Mouse (Mus musculus): ENCODE measurements around the gene Rngtt.
"Not testable (repeated sequence)": the region's sequence is repeated elsewhere in the genome, so short reads cannot be mapped to it uniquely, and the experiment has no call there.

Gene Rngtt

GRCm38 (mm10) chr4:33441864-33442263 is 131.8 kb downstream of the Rngtt start:
- DNase-seq (ENCODE audit: low spot score in 2 of 2) = no peak

GRCm38 (mm10) chr4:33446265-33446664 is 136.2 kb downstream of the Rngtt start:
- DNase-seq (ENCODE audit: low spot score in 2 of 2) = no peak

GRCm38 (mm10) chr4:33446881-33447280 is 136.8 kb downstream of the Rngtt start:
- no peak for DNase-seq (ENCODE audit: low spot score in 2 of 2)

GRCm38 (mm10) chr4:33450356-33450755 is 140.2 kb downstream of the Rngtt start:
- not testable (repeated sequence) for DNase-seq (ENCODE audit: low spot score in 2 of 2)

- DNase-seq (ENCODE audit: low spot score in 2 of 2) = peak; percentile 23 to 37
Observed at GRCm38 (mm10) chr4:33459851-33460250, 149.7 kb downstream of the Rngtt start.

- DNase-seq (ENCODE audit: low spot score in 2 of 2) = no peak
Observed at GRCm38 (mm10) chr4:33464432-33464831, 154.3 kb downstream of the Rngtt start.

GRCm38 (mm10) chr4:33465871-33466270 is 155.8 kb downstream of the Rngtt start:
- no peak for DNase-seq (ENCODE audit: low spot score in 2 of 2)

- no peak for DNase-seq (ENCODE audit: low spot score in 2 of 2)
Observed at GRCm38 (mm10) chr4:33466970-33467399, 156.9 kb downstream of the Rngtt start.

GRCm38 (mm10) chr4:33467627-33468026 is 157.5 kb downstream of the Rngtt start:
- DNase-seq (ENCODE audit: low spot score in 2 of 2) = peak in 1 of 2 experiments; percentile 38

GRCm38 (mm10) chr4:33468151-33468550 is 158.0 kb downstream of the Rngtt start:
- no peak for DNase-seq (ENCODE audit: low spot score in 2 of 2)

GRCm38 (mm10) chr4:33470671-33471302 is 160.7 kb downstream of the Rngtt start:
- no peak for DNase-seq (ENCODE audit: low spot score in 2 of 2)

- no peak for DNase-seq (ENCODE audit: low spot score in 2 of 2)
Observed at GRCm38 (mm10) chr4:33478011-33478785, 168.1 kb downstream of the Rngtt start.

GRCm38 (mm10) chr4:33481721-33482120 is 171.6 kb downstream of the Rngtt start:
- no peak for DNase-seq (ENCODE audit: low spot score in 2 of 2)

GRCm38 (mm10) chr4:33486050-33486449 is 175.9 kb downstream of the Rngtt start:
- DNase-seq (ENCODE audit: low spot score in 2 of 2) = no peak

GRCm38 (mm10) chr4:33491108-33491507 is 181.0 kb downstream of the Rngtt start:
- no peak for DNase-seq (ENCODE audit: low spot score in 2 of 2)

- no peak for DNase-seq (ENCODE audit: low spot score in 2 of 2)
Observed at GRCm38 (mm10) chr4:33494377-33494776, 184.3 kb downstream of the Rngtt start.

GRCm38 (mm10) chr4:33496985-33497384 is 186.9 kb downstream of the Rngtt start:
- DNase-seq (ENCODE audit: low spot score in 2 of 2) = no peak

GRCm38 (mm10) chr4:33497657-33498056 is 187.5 kb downstream of the Rngtt start:
- DNase-seq (ENCODE audit: low spot score in 2 of 2) = no peak

GRCm38 (mm10) chr4:33498160-33498874 is 188.2 kb downstream of the Rngtt start:
- no peak for DNase-seq (ENCODE audit: low spot score in 2 of 2)

GRCm38 (mm10) chr4:33506638-33507037 is 196.5 kb downstream of the Rngtt start:
- no peak for DNase-seq (ENCODE audit: low spot score in 2 of 2)

- DNase-seq (ENCODE audit: low spot score in 2 of 2) = no peak
Observed at GRCm38 (mm10) chr4:33510544-33510943, 200.4 kb downstream of the Rngtt start.

GRCm38 (mm10) chr4:33513421-33513820 is 203.3 kb downstream of the Rngtt start:
- DNase-seq (ENCODE audit: low spot score in 2 of 2) = no peak
